Mouse (Mus musculus): ENCODE results near the gene Myh9.
"Not testable (repeated sequence)": the region's sequence is repeated elsewhere in the genome, so short reads cannot be mapped to it uniquely, and the experiment has no call there.

DNA sequence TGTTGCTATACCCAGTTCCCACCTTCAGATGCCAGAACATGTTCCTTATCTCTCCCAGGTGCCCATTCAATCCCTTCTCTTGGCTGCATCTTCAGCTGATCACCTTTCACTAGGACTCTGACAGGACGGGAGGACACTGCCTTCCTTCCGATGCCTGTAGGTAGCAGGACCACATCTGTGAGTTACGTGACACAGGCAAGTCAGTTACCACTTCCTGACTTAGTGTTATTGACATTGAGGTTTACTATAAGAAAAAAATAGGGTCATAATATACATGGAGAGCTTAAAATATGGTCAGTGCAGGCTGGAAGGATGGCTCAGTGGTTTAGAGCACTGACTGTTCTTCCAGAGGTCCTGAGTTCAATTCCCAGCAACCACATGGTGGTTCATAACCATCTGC, 120.5 kb downstream of the Myh9 start:
- not testable (repeated sequence) for TF ChIP-seq FLI1 (IDR thresholded peaks at IDR 0.05; ENCODE audit: low read length); GATA1 (IDR thresholded peaks at IDR 0.05; ENCODE audit: borderline replicate concordance, low read length)

Data from megakaryocyte, embryonic 14.5 days (primary cell).